Mouse (Mus musculus): ENCODE measurements around the gene Ccdc162.

DNA sequence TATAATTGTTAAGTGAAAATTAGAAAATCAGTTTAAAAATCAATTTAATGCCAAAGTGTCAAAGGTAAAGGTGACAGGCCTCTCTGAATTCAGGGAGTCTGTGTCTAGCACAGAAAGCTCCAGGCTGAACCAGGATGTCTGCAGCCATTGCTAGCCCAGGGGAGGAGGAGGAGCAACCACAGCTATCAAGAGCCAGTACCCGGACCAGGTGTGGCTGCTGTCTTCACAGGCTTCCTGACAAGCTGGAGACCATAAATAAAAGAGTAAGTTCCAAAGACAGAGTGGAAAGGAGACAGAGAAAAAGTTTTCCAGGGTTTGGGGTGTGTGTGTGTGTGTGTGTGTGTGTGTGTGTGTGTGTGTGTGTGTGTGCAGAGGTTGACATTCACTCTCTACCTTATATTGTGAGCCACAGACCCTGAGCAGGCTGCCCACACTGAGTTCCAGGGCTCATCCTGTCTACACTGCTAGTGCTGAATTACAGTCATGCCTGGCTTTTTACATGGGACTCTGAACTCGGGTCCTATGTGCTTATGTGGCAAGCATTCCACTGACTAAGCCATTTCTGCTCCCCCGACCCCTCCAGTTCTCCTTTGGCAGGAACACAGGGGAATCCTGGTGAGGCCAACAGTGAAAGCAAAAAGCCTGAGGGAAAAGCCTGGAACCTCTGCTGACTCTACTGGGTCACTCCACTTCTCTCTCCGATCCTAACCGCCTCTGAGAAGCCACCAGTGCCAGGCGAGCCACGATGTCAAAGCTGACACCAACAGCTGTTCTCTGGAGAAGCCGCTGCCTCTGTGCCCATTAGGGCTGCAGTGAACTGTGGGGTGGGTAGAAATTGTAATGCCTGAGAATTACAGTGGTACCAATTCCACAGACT is 140.7 kb downstream of the Ccdc162 start:
- TF ChIP-seq CTCF (IDR thresholded peaks at IDR 0.05; ENCODE audit: low read depth, low read length) = no peak
- TF ChIP-seq POLR2A (IDR thresholded peaks at IDR 0.05; ENCODE audit: borderline replicate concordance, low read depth, low read length) = no peak

Measured in bone marrow macrophage, adult 2 months (primary cell).